ENCODE assay signal across 9 mouse cellular contexts in the genomic region with DNA sequence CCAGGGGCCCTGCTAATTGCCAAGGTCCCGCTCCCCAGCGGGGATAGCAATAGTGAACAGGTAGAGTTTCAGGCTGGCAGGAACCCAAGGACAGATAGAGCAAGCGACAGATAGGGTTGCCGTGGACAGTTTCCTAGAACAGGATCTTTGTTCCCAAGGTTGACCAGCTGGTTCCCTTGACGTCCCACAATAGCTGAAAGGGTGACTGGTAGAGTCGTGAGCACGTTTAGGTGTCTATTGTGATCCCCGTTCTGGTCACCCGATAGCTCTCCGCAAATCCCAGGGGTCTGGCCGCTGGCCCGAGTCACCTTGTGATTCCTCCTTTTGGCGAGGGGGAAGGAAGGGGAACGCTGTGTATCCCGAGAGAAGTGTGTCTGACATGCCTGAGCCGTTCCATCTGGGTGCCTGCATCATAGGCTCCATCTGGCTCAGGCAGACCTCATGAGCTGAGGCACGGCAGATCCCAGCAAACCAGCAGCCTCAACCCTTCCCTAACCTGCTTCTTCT. TPM values are rescaled to one million over a fixed set of nuclear protein-coding genes. Genes with fewer than 3 reads are reported as not detected.
DNase-seq lines count a peak whose midpoint lies in the region; ATAC-seq and TF ChIP-seq lines count a peak whose summit lies in the region.
"Had no signal": no experiment of that assay in that cellular context is flagged by ENCODE, and none has a peak within 500 bp of the region (broad histone marks: within the 10 kb centered on the region; RNA-seq: fewer than 3 reads in every experiment).

No protein-coding gene starts in this region.

- peak; percentile 46 for DNase-seq in gastrocnemius, adult 2 months
- no peak for DNase-seq in gastrocnemius, postnatal 25 days
- peak; percentile 89 for DNase-seq in brain, adult 2 months (ENCODE audit: low read depth, low spot score)
- peak; percentile 86 to 89 for DNase-seq in heart, adult 18-20 months
- peak; percentile 44 for DNase-seq in kidney, postnatal 14 days
- no peak for DNase-seq in retina, embryonic 14.5 days (ENCODE audit: low spot score)

- no peak for ATAC-seq in monocyte, adult 5-6 weeks (replicated peaks; ENCODE audit: insufficient number of reproducible peaks, low FRiP score, low TSS enrichment, poor library complexity, severe bottlenecking)
- ATAC-seq in erythroid progenitor cell, adult 5-6 weeks (replicated peaks; ENCODE audit: low FRiP score, poor library complexity, severe bottlenecking), result no peak
- ATAC-seq: midbrain, embryonic 16.5 days had no signal

- H3K27ac ChIP-seq in gastrocnemius, adult 2 months, result peak overlapping the region; percentile 35; the same call in 1 of the 2 replicates

- no peak overlapping the region for H3K4me3 ChIP-seq in gastrocnemius, adult 2 months

- no peak for TF ChIP-seq CTCF in gastrocnemius, adult 2 months (IDR thresholded peaks at IDR 0.05)

- intact Hi-C loops in gastrocnemius, adult 2 months (cut with DNase I), result no loop called here

RNA-seq across cellular contexts. Expression of a gene that starts 8.7 kb away (rescaled TPM):
- 100 to 1,000 TPM; 387 to 963 TPM for total RNA-seq in gastrocnemius, adult 2 months (2021)
- total RNA-seq in gastrocnemius, postnatal 25 days (2021), result 100 to 1,000 TPM; 101 to 561 TPM
- total RNA-seq in heart, adult 18-20 months (2021), result over 10,000 TPM; 12,284 to 12,648 TPM
- total RNA-seq in monocyte, adult 5-6 weeks (2017), result 84.0 to 111 TPM (median 86.3 TPM) in 3 replicates
- total RNA-seq in erythroid progenitor cell, adult 5-6 weeks (2015; ENCODE audit: low replicate concordance), result 73.2 and 84.3 TPM in 2 replicates
- total RNA-seq in erythroid progenitor cell, adult 5-6 weeks (2017; ENCODE audit: low replicate concordance), result 106 and 160 TPM in 2 replicates

Comparison
In these comparisons a context has a peak if more than half of its experiments do, and no peak if none do; other contexts are left out.
1. DNase-seq: peak in gastrocnemius, adult 2 months (single experiment), brain, adult 2 months (single experiment), heart, adult 18-20 months (2 of 2) and kidney, postnatal 14 days (single experiment); none in gastrocnemius, postnatal 25 days (single experiment) and retina, embryonic 14.5 days (single experiment).
2. RNA of a gene that starts 8.7 kb away (total RNA-seq): 12,284 to 12,648 TPM in heart, adult 18-20 months; 387 to 963 TPM in gastrocnemius, adult 2 months, 101 to 561 TPM in gastrocnemius, postnatal 25 days, 84.0 to 111 TPM in monocyte, adult 5-6 weeks and 73.2 to 160 TPM in erythroid progenitor cell, adult 5-6 weeks; every median in the first group is over 10 times any median in the second.